Mouse (Mus musculus) brain, embryonic 14.5 days (tissue): ENCODE results near the gene Trim66. TPM values are rescaled to one million over a fixed set of nuclear protein-coding genes. Genes with fewer than 3 reads are reported as not detected.

Experiments
- DNase-seq: peaks from one replicate; pipeline ENCODE4 v3.0.0-alpha.2; 2011; ENCODE audit warnings: low read depth
- CTCF ChIP-seq: fragments of 200-500 bp; IDR thresholded peaks from 2 replicates; pipeline ENCODE4 v1.5.1; 2012; ENCODE audit warnings: inconsistent platforms, mild to moderate bottlenecking, moderate library complexity, borderline replicate concordance; ENCODE audit not compliant: insufficient read depth, insufficient read length; ENCODE audit errors: extremely low read depth
- POLR2A ChIP-seq: fragments of 200-500 bp; IDR thresholded peaks from 2 replicates; pipeline ENCODE4 v1.6.1; 2012; ENCODE audit warnings: mild to moderate bottlenecking, inconsistent platforms, borderline replicate concordance; ENCODE audit not compliant: poor library complexity, insufficient read depth, insufficient read length, severe bottlenecking; ENCODE audit errors: extremely low read depth
- polyA plus RNA-seq: library from polyadenylated mRNA; depleted of rRNA; stranded (reverse); fragments of >200 nt; gene quantifications from 2 replicates; pipeline ENCODE4 v1.2.3, GENCODE M21; 2012; rRNA removed

The Trim66 gene
- polyA plus RNA-seq = 1.2 and 1.5 TPM in 2 replicates

- DNase-seq = no peak
- TF ChIP-seq CTCF (no peak), POLR2A (no peak)
Measured at GRCm38 (mm10) chr7:109508034-109508433, at the start of gene Trim66. Trim66 (minus strand) TSS chr7:109508134.

GRCm38 (mm10) chr7:109546726-109547125 lies 38.8 kb upstream of the Trim66 start:
- no peak for DNase-seq
- TF ChIP-seq CTCF = no peak
- no peak for TF ChIP-seq POLR2A

- no peak for TF ChIP-seq CTCF
- TF ChIP-seq POLR2A = no peak
- no peak for DNase-seq
Measured at GRCm38 (mm10) chr7:109546186-109546585, 38.3 kb upstream of the Trim66 start.

GRCm38 (mm10) chr7:109545255-109545993 lies 37.5 kb upstream of the Trim66 start:
- TF ChIP-seq POLR2A = no peak
- no peak for TF ChIP-seq CTCF

GRCm38 (mm10) chr7:109544792-109545191 lies 36.9 kb upstream of the Trim66 start:
- TF ChIP-seq POLR2A = no peak
- TF ChIP-seq CTCF = no peak
- no peak for DNase-seq

More at GRCm38 (mm10) chr7:109545255-109545993, 37.5 kb upstream of the Trim66 start:
- peak; percentile 48 for DNase-seq

- no peak for DNase-seq
- TF ChIP-seq CTCF = no peak
- no peak for TF ChIP-seq POLR2A
Measured at GRCm38 (mm10) chr7:109542364-109542628, 34.4 kb upstream of the Trim66 start.

GRCm38 (mm10) chr7:109541609-109542363 lies 33.9 kb upstream of the Trim66 start:
- DNase-seq = no peak
- no peak for TF ChIP-seq POLR2A
- TF ChIP-seq CTCF = no peak

GRCm38 (mm10) chr7:109540902-109541301 lies 33.0 kb upstream of the Trim66 start:
- DNase-seq = no peak

GRCm38 (mm10) chr7:109536451-109536946 lies 28.6 kb upstream of the Trim66 start:
- TF ChIP-seq POLR2A (no peak), CTCF (no peak)

More at GRCm38 (mm10) chr7:109540902-109541301, 33.0 kb upstream of the Trim66 start:
- no peak for TF ChIP-seq POLR2A
- no peak for TF ChIP-seq CTCF

GRCm38 (mm10) chr7:109534921-109535320 lies 27.0 kb upstream of the Trim66 start:
- TF ChIP-seq POLR2A = no peak
- TF ChIP-seq CTCF = no peak
- DNase-seq = no peak

More at GRCm38 (mm10) chr7:109536451-109536946, 28.6 kb upstream of the Trim66 start:
- peak; percentile 93 for DNase-seq

GRCm38 (mm10) chr7:109533888-109534287 lies 26.0 kb upstream of the Trim66 start:
- TF ChIP-seq POLR2A (no peak), CTCF (no peak)
- DNase-seq = no peak
